ENCODE assay signal across 10 mouse cellular contexts in genomic region chr1:136717830-136718517, GRCm38 (mm10).
A peak's percentile ranks its signal among the peaks of the same experiment; 100 is the strongest.
DNase-seq lines count a peak whose midpoint lies in the region; ATAC-seq and TF ChIP-seq lines count a peak whose summit lies in the region.
"Had no signal": no experiment of that assay in that cellular context is flagged by ENCODE, and none has a peak within 500 bp of the region (broad histone marks: within the 10 kb centered on the region; RNA-seq: fewer than 3 reads in every experiment).

No protein-coding gene starts in this region.

- no peak for DNase-seq in hindbrain, embryonic 10.5 days (ENCODE audit: low spot score)
- no peak for DNase-seq in hindbrain, embryonic 11.5 days (ENCODE audit: low spot score)
- DNase-seq in intestine, embryonic 14.5 days (ENCODE audit: low spot score): peak; percentile 62
- peak; percentile 4 for DNase-seq in liver
- no peak for DNase-seq in left cerebral cortex, adult 18-20 months (ENCODE audit: low spot score in 2 of 2)
- DNase-seq in heart, adult 2 months: no peak
- DNase-seq in frontal cortex, postnatal 25 days (ENCODE audit: low spot score in 2 of 2): no peak

- TF ChIP-seq EP300 in heart, adult 2 months (IDR thresholded peaks at IDR 0.05; ENCODE audit: insufficient read depth, low read depth, low read length): no peak

- H3K4me3 ChIP-seq in hindbrain, embryonic 10.5 days: no peak overlapping the region
- H3K4me3 ChIP-seq in hindbrain, embryonic 11.5 days (ENCODE audit: low read depth, low read length): no peak overlapping the region
- no peak overlapping the region for H3K4me3 ChIP-seq in intestine, embryonic 14.5 days (ENCODE audit: low read depth, low read length)
- no peak overlapping the region for H3K4me3 ChIP-seq in stomach, embryonic 15.5 days (replicated peaks)
- no peak overlapping the region for H3K4me3 ChIP-seq in heart, adult 2 months
- H3K4me3 ChIP-seq: neural tube, embryonic 12.5 days had no signal

- H3K4me2 ChIP-seq in hindbrain, embryonic 11.5 days (replicated peaks; ENCODE audit: low read depth, low read length): no peak overlapping the region
- H3K4me2 ChIP-seq in intestine, embryonic 14.5 days (ENCODE audit: low read length): peak overlapping the region; percentile 20; the same call in 1 of the 2 replicates
- peak overlapping the region; percentile 37 for H3K4me2 ChIP-seq in stomach, embryonic 15.5 days
- H3K4me2 ChIP-seq: neural tube, embryonic 12.5 days had no signal

- peaks cover 6% of the 10 kb centered on the region for H3K4me1 ChIP-seq in hindbrain, embryonic 10.5 days (replicated peaks)
- H3K4me1 ChIP-seq in hindbrain, embryonic 11.5 days (replicated peaks; ENCODE audit: control insufficient read depth, insufficient read depth, low read length): no peaks in the 10 kb centered on the region; the same call in 1 of the 2 replicates
- peaks cover 12% of the 10 kb centered on the region for H3K4me1 ChIP-seq in intestine, embryonic 14.5 days (replicated peaks; ENCODE audit: control insufficient read depth, insufficient read depth, low read length)
- peaks cover 7% of the 10 kb centered on the region for H3K4me1 ChIP-seq in stomach, embryonic 15.5 days
- no peaks in the 10 kb centered on the region for H3K4me1 ChIP-seq in heart, adult 2 months (ENCODE audit: control insufficient read depth, insufficient read depth, low read length)

- 67% methylated on average over 15 of the region's 15 CpGs for WGBS in hindbrain, embryonic 10.5 days
- WGBS in hindbrain, embryonic 11.5 days: 47% methylated on average over 15 of the region's 15 CpGs
- 34% methylated on average over 15 of the region's 15 CpGs for WGBS in intestine, embryonic 14.5 days
- 32% methylated on average over 15 of the region's 15 CpGs for WGBS in stomach, embryonic 15.5 days
- WGBS in heart, adult 2 months: 69% methylated on average over 15 of the region's 15 CpGs

- no peaks in the 10 kb centered on the region for H3K27me3 ChIP-seq in hindbrain, embryonic 10.5 days (ENCODE audit: insufficient read depth, poor library complexity, severe bottlenecking)
- no peaks in the 10 kb centered on the region for H3K27me3 ChIP-seq in hindbrain, embryonic 11.5 days (ENCODE audit: control insufficient read depth, insufficient read depth, low read length)
- no peaks in the 10 kb centered on the region for H3K27me3 ChIP-seq in intestine, embryonic 14.5 days (replicated peaks; ENCODE audit: control insufficient read depth, insufficient read depth, low read length)
- H3K27me3 ChIP-seq in stomach, embryonic 15.5 days (replicated peaks): no peaks in the 10 kb centered on the region
- no peaks in the 10 kb centered on the region for H3K27me3 ChIP-seq in heart, adult 2 months (ENCODE audit: control insufficient read depth, insufficient read depth, low read length)
- H3K27me3 ChIP-seq: neural tube, embryonic 12.5 days had no signal

- no peaks in the 10 kb centered on the region for H3K36me3 ChIP-seq in hindbrain, embryonic 10.5 days
- no peaks in the 10 kb centered on the region for H3K36me3 ChIP-seq in hindbrain, embryonic 11.5 days (ENCODE audit: control insufficient read depth, insufficient read depth, low read length)
- H3K36me3 ChIP-seq in intestine, embryonic 14.5 days (ENCODE audit: control insufficient read depth, insufficient read depth, low read length): no peaks in the 10 kb centered on the region
- H3K36me3 ChIP-seq in stomach, embryonic 15.5 days: no peaks in the 10 kb centered on the region
- no peaks in the 10 kb centered on the region for H3K36me3 ChIP-seq in heart, adult 2 months (ENCODE audit: control insufficient read depth, insufficient read depth, low read length)
- H3K36me3 ChIP-seq: neural tube, embryonic 12.5 days had no signal

- ATAC-seq in hindbrain, embryonic 11.5 days (ENCODE audit: low FRiP score): no peak
- ATAC-seq in intestine, embryonic 14.5 days (replicated peaks; ENCODE audit: low FRiP score, low TSS enrichment, low read depth): peak; percentile 50; the same call in 1 of the 2 replicates
- ATAC-seq in stomach, embryonic 15.5 days (ENCODE audit: insufficient read depth, low FRiP score, low read depth): peak; percentile 63; the same call in 1 of the 2 replicates
- ATAC-seq: activated CD4-positive, CD25-positive, alpha-beta regulatory T cell, adult 4 months had no signal

- TF ChIP-seq CTCF in heart, adult 2 months (IDR thresholded peaks at IDR 0.05): no peak

- intact Hi-C loops in heart, adult 2 months (cut with DNase I): no loop called here

- TF ChIP-seq POLR2A in heart, adult 2 months (IDR thresholded peaks at IDR 0.05; ENCODE audit: insufficient read depth, low read depth, low read length): no peak

- no peak overlapping the region for H3K9ac ChIP-seq in hindbrain, embryonic 11.5 days (ENCODE audit: low read depth, low read length)
- no peak overlapping the region for H3K9ac ChIP-seq in intestine, embryonic 14.5 days (ENCODE audit: low read length)
- H3K9ac ChIP-seq in stomach, embryonic 15.5 days: no peak overlapping the region
- no peak overlapping the region for H3K9ac ChIP-seq in heart, adult 2 months (ENCODE audit: low read depth, low read length)
- H3K9ac ChIP-seq: neural tube, embryonic 12.5 days had no signal

- no peaks in the 10 kb centered on the region for H3K79me2 ChIP-seq in heart, adult 2 months (replicated peaks; ENCODE audit: control insufficient read depth, insufficient read depth, low read length)

- H3K27ac ChIP-seq in hindbrain, embryonic 10.5 days: 0 out of 2 replicates have a peak overlapping the region, but pooled peaks have one; percentile 40
- H3K27ac ChIP-seq in hindbrain, embryonic 11.5 days (ENCODE audit: low read depth, low read length): no peak overlapping the region; the same call in 1 of the 2 replicates
- peak overlapping the region; percentile 18 for H3K27ac ChIP-seq in intestine, embryonic 14.5 days (ENCODE audit: low read depth)
- peak overlapping the region; percentile 63; the same call in 1 of the 2 replicates for H3K27ac ChIP-seq in stomach, embryonic 15.5 days
- H3K27ac ChIP-seq in heart, adult 2 months: no peak overlapping the region
- H3K27ac ChIP-seq: neural tube, embryonic 12.5 days had no signal

- H3K9me3 ChIP-seq in hindbrain, embryonic 10.5 days: no peaks in the 10 kb centered on the region
- H3K9me3 ChIP-seq in hindbrain, embryonic 11.5 days (ENCODE audit: control insufficient read depth, low read length): no peaks in the 10 kb centered on the region
- H3K9me3 ChIP-seq in intestine, embryonic 14.5 days (ENCODE audit: control insufficient read depth, low read length): no peaks in the 10 kb centered on the region
- no peaks in the 10 kb centered on the region for H3K9me3 ChIP-seq in stomach, embryonic 15.5 days
- H3K9me3 ChIP-seq: neural tube, embryonic 12.5 days had no signal

Comparison
In these comparisons a context has a peak if more than half of its experiments do, and no peak if none do; other contexts are left out.
1. H3K27ac ChIP-seq: peak in hindbrain, embryonic 10.5 days (single experiment), intestine, embryonic 14.5 days (single experiment) and stomach, embryonic 15.5 days (single experiment); none in hindbrain, embryonic 11.5 days (single experiment) and heart, adult 2 months (single experiment).
2. DNase-seq: peak in intestine, embryonic 14.5 days (single experiment) and liver (single experiment); none in hindbrain, embryonic 10.5 days (single experiment), hindbrain, embryonic 11.5 days (single experiment), left cerebral cortex, adult 18-20 months (0 of 2), heart, adult 2 months (0 of 2) and frontal cortex, postnatal 25 days (0 of 2).